Mouse (Mus musculus) myocyte (in vitro differentiated cells): ENCODE results near the gene Atp1a1. TPM values are rescaled to one million over a fixed set of nuclear protein-coding genes. Genes with fewer than 3 reads are reported as not detected.

Experiments
- H3K27me3 ChIP-seq: one replicate; pipeline ENCODE4 v1.6.1; 2011; ENCODE audit not compliant: control insufficient read depth, insufficient read depth, insufficient read length
- H3K36me3 ChIP-seq: one replicate; pipeline ENCODE4 v1.6.1; 2011; ENCODE audit not compliant: control insufficient read depth, insufficient read depth
- H3K4me2 ChIP-seq: one replicate; pipeline ENCODE4 v1.6.1; 2011; ENCODE audit warnings: low read depth, control low read depth
- H3K4me3 ChIP-seq: one replicate; pipeline ENCODE4 v1.5.1; 2011; ENCODE audit warnings: mild to moderate bottlenecking, control low read depth, moderate library complexity
- H3K79me2 ChIP-seq: one replicate; pipeline ENCODE4 v1.6.1; 2011; ENCODE audit not compliant: control insufficient read depth, insufficient read depth
- H3ac ChIP-seq: one replicate; pipeline ENCODE4 v1.6.1; 2011; ENCODE audit not compliant: control insufficient read depth, insufficient read length
- CEBPB ChIP-seq: IDR thresholded peaks from 2 replicates; pipeline ENCODE4 v1.6.1; 2011; ENCODE audit warnings: mild to moderate bottlenecking, moderate library complexity; ENCODE audit not compliant: poor library complexity, insufficient read depth, severe bottlenecking
- E2F4 ChIP-seq: IDR thresholded peaks from one replicate; pipeline ENCODE4 v1.6.1; 2011; ENCODE audit warnings: mild to moderate bottlenecking, control low read depth, moderate library complexity; ENCODE audit not compliant: insufficient read depth
- MAX ChIP-seq: IDR thresholded peaks from one replicate; pipeline ENCODE4 v1.6.1; 2011; ENCODE audit warnings: low read depth, mild to moderate bottlenecking, control low read depth
- MYOD1 ChIP-seq, 3 experiments: IDR thresholded peaks; one replicate each; pipeline ENCODE4 v1.6.1; 2011; ENCODE audit warnings: control low read depth in 2 of 3, low read depth in 2 of 3, mild to moderate bottlenecking in 2 of 3, moderate library complexity in 1 of 3; ENCODE audit not compliant: insufficient read length in 2 of 3, control insufficient read depth in 1 of 3
- MYOG ChIP-seq, 3 experiments: IDR thresholded peaks; one replicate each; pipeline ENCODE4 v1.6.1; 2011; ENCODE audit warnings: control low read depth in 2 of 3, low read depth in 2 of 3, mild to moderate bottlenecking in 2 of 3; ENCODE audit not compliant: insufficient read length in 2 of 3, control insufficient read depth in 1 of 3, insufficient read depth in 1 of 3
- POLR2A ChIP-seq: IDR thresholded peaks from one replicate; pipeline ENCODE4 v1.6.1; 2011; ENCODE audit warnings: low read depth, mild to moderate bottlenecking, control low read depth, moderate library complexity; ENCODE audit not compliant: insufficient read length
- POLR2AphosphoS2 ChIP-seq: IDR thresholded peaks from one replicate; pipeline ENCODE4 v1.6.1; 2011; ENCODE audit warnings: low read depth, control low read depth; ENCODE audit not compliant: insufficient read length
- REST ChIP-seq: IDR thresholded peaks from one replicate; pipeline ENCODE4 v1.6.1; 2011; ENCODE audit warnings: mild to moderate bottlenecking, control low read depth, moderate library complexity; ENCODE audit not compliant: insufficient read depth, insufficient read length
- SRF ChIP-seq: IDR thresholded peaks from one replicate; pipeline ENCODE4 v1.6.1; 2011; ENCODE audit warnings: low read depth; ENCODE audit not compliant: control insufficient read depth, insufficient read length
- TCF12 ChIP-seq: IDR thresholded peaks from one replicate; pipeline ENCODE4 v1.6.1; 2011; ENCODE audit warnings: mild to moderate bottlenecking, control low read depth; ENCODE audit not compliant: poor library complexity, insufficient read depth, severe bottlenecking
- TCF3 ChIP-seq: IDR thresholded peaks from one replicate; pipeline ENCODE4 v1.6.1; 2011; ENCODE audit warnings: low read depth, control low read depth; ENCODE audit not compliant: insufficient read length
- USF1 ChIP-seq: IDR thresholded peaks from one replicate; pipeline ENCODE4 v1.6.1; 2011; ENCODE audit warnings: low read depth, mild to moderate bottlenecking, control low read depth, moderate library complexity
- polyA plus RNA-seq: library from polyadenylated mRNA; unstranded; fragments of >200 nt; fragmentation: generic; extraction: Trizol; gene quantifications from one replicate; pipeline ENCODE4 v1.2.1, GENCODE M21; 2012; ENCODE audit warnings: missing spikeins

Gene Atp1a1
- polyA plus RNA-seq, 1 experiment, result 389 TPM

DNA sequence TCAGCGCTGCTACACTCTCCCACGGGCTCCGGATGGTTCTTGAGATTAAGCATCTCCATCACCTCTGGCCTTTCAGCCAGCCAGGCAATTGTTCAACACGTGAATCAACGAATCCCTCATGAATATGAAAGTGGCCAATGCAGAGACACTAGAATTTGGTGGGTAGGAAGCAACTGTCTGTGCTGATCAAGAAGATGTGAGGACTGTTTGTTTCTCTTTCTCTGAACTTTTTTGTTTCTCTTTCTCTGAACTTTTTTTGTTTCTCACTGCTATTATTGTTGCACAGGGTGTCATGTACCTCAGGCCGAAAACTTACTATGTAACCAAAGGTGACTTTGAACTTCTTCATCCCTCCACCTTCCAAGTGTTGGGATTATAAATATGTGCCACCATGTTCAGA is 62.9 kb downstream of the Atp1a1 start:
- H3ac ChIP-seq, result no peak overlapping the region
- no peak overlapping the region for H3K4me3 ChIP-seq
- H3K79me2 ChIP-seq, result no peaks in the 10 kb centered on the region
- no peaks in the 10 kb centered on the region for H3K36me3 ChIP-seq
- no peaks in the 10 kb centered on the region for H3K27me3 ChIP-seq
- TF ChIP-seq POLR2AphosphoS2 (no peak), MYOD1 (IDR thresholded peaks at IDR 0.05; ENCODE audit: control insufficient read depth in 1 of 3, insufficient read length in 2 of 3, low read depth in 2 of 3) (no peak), E2F4 (no peak), CEBPB (no peak), SRF (no peak), POLR2A (no peak), MAX (no peak), MYOG (IDR thresholded peaks at IDR 0.05; ENCODE audit: control insufficient read depth in 1 of 3, insufficient read depth in 1 of 3, insufficient read length in 2 of 3, low read depth in 2 of 3) (no peak), TCF3 (no peak), USF1 (no peak), REST (no peak)
- H3K4me2 ChIP-seq, result no peak overlapping the region

DNA sequence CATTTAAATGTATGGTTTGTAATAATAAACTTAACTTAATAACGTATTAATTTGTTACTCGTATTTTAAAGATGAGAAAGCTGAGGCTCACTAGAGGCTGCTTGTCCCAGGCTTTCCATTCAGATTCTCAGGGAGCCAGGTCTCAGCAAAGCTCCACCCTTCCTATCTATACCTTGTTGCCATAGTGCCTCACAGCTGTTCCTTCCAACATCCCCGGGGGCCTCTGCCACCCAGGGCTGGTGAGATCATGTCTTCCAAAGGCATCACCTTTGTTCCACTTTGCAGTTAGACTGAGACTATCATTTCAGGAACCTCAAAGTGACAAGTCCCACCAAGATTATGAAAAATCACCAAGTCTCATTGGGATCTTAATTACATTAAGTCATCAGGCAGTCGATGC is 63.9 kb downstream of the Atp1a1 start:
- Histone ChIP-seq H3K36me3 (no peaks in the 10 kb centered on the region), H3ac (no peak overlapping the region), H3K4me3 (no peak overlapping the region), H3K4me2 (no peak overlapping the region), H3K27me3 (no peaks in the 10 kb centered on the region), H3K79me2 (no peaks in the 10 kb centered on the region)
- no peak for TF ChIP-seq TCF12
- TF ChIP-seq MYOD1 (IDR thresholded peaks at IDR 0.05; ENCODE audit: control insufficient read depth in 1 of 3, insufficient read length in 2 of 3, low read depth in 2 of 3), result no peak
- no peak for TF ChIP-seq MAX
- TF ChIP-seq POLR2A, result no peak
- TF ChIP-seq POLR2AphosphoS2, result no peak
- no peak for TF ChIP-seq USF1
- TF ChIP-seq CEBPB, result no peak
- TF ChIP-seq REST, result no peak
- no peak for TF ChIP-seq MYOG (IDR thresholded peaks at IDR 0.05; ENCODE audit: control insufficient read depth in 1 of 3, insufficient read depth in 1 of 3, insufficient read length in 2 of 3, low read depth in 2 of 3)
- no peak for TF ChIP-seq SRF
- no peak for TF ChIP-seq E2F4

DNA sequence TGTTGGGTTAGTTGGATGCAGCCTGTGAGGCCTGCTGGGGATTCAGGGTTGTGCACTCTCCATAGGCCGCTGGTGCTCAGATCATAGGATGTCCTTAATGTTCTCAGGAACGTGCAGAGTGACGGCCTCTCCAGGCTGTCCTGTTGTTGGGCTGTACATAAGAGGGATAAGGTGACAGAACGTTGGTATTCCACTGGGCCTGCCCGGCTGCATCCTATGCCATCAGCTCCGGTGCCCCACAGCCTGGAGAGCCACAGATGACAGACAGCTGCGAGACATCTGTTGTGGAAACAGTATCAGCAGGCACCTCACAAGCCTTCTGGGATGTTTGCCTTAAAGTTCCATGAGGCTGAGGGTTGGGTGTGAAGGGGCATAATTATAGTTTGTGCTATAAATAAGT is 68.2 kb downstream of the Atp1a1 start:
- Histone ChIP-seq H3K36me3 (no peaks in the 10 kb centered on the region), H3K27me3 (no peaks in the 10 kb centered on the region), H3K4me2 (peak overlapping the region; percentile 60), H3ac (no peak overlapping the region), H3K79me2 (no peaks in the 10 kb centered on the region), H3K4me3 (no peak overlapping the region)
- TF ChIP-seq TCF3, result peak; percentile 98
- no peak for TF ChIP-seq MAX
- TF ChIP-seq TCF12, result peak; percentile 99
- TF ChIP-seq MYOG (IDR thresholded peaks at IDR 0.05; ENCODE audit: control insufficient read depth in 1 of 3, insufficient read depth in 1 of 3, insufficient read length in 2 of 3, low read depth in 2 of 3), result peak; percentile 97 to 100 (median 99)
- TF ChIP-seq POLR2A, result no peak
- TF ChIP-seq MYOD1 (IDR thresholded peaks at IDR 0.05; ENCODE audit: control insufficient read depth in 1 of 3, insufficient read length in 2 of 3, low read depth in 2 of 3), result peak; percentile 83 to 98 (median 97)

DNA sequence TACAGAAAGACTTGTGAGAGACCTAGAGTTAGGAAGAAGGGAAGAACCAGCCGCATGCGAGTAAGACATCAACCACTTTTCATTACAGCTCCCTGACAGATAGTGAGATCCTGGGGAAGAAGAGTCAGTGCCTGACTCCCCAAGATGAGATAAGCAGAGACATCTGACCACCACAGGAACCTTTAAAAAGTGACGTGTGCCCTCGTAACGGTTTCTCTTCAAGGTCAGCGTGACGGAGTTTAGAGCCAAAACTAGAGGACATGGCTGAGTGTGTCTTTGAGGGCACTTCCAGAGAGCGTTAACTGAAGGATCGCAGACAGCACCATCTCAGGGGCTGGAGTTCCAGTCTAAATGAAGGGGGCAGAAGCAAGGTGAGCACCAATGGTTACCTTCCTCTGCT is 70.2 kb downstream of the Atp1a1 start:
- H3ac ChIP-seq, result no peak overlapping the region
- H3K79me2 ChIP-seq, result no peaks in the 10 kb centered on the region
- H3K36me3 ChIP-seq, result no peaks in the 10 kb centered on the region
- peak overlapping the region; percentile 35 for H3K4me2 ChIP-seq
- no peak overlapping the region for H3K4me3 ChIP-seq
- TF ChIP-seq USF1 (no peak), MYOD1 (IDR thresholded peaks at IDR 0.05; ENCODE audit: control insufficient read depth in 1 of 3, insufficient read length in 2 of 3, low read depth in 2 of 3) (no peak), REST (no peak), TCF3 (no peak), POLR2AphosphoS2 (no peak), POLR2A (no peak), MYOG (IDR thresholded peaks at IDR 0.05; ENCODE audit: control insufficient read depth in 1 of 3, insufficient read depth in 1 of 3, insufficient read length in 2 of 3, low read depth in 2 of 3) (no peak), MAX (no peak), E2F4 (no peak), TCF12 (no peak), SRF (no peak)
- H3K27me3 ChIP-seq, result no peaks in the 10 kb centered on the region

DNA sequence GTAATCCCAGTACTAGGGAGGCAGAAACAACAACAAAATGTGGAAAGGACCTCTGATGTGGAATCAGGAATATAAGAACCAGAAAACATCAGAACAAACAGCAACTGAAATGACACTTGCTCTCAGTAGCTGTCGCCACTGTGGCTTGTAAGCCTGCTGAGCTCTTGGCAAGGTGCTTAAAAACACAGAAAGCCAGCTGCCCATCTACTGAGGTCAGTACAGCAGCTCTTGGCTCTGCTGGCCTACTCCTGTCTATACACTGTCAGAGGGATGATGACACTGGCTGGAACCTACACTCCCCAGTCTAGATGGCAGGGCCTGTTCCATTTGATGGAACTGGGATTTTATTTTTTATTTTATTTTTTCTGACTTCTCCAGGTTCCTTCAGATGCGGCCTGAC is 71.1 kb downstream of the Atp1a1 start:
- no peak overlapping the region for H3ac ChIP-seq
- no peak for TF ChIP-seq POLR2A
- peak; percentile 38 for TF ChIP-seq POLR2AphosphoS2
- no peak for TF ChIP-seq E2F4
- peak in 2 of 3 experiments; percentile 53 to 80 for TF ChIP-seq MYOD1 (IDR thresholded peaks at IDR 0.05; ENCODE audit: control insufficient read depth in 1 of 3, insufficient read length in 2 of 3, low read depth in 2 of 3)
- TF ChIP-seq TCF12, result no peak
- no peak for TF ChIP-seq CEBPB
- peak in 2 of 3 experiments; percentile 81 to 86 for TF ChIP-seq MYOG (IDR thresholded peaks at IDR 0.05; ENCODE audit: control insufficient read depth in 1 of 3, insufficient read depth in 1 of 3, insufficient read length in 2 of 3, low read depth in 2 of 3)

More for the DNA sequence above, 71.1 kb downstream of the Atp1a1 start:
- H3K79me2 ChIP-seq, result no peaks in the 10 kb centered on the region
- no peak overlapping the region for H3K4me2 ChIP-seq
- no peak overlapping the region for H3K4me3 ChIP-seq
- no peaks in the 10 kb centered on the region for H3K36me3 ChIP-seq
- H3K27me3 ChIP-seq, result no peaks in the 10 kb centered on the region
